Mouse (Mus musculus): ENCODE data around the gene Paqr7.

- TF ChIP-seq TAL1 (IDR thresholded peaks at IDR 0.05; ENCODE audit: low read length) = no peak
- TF ChIP-seq GATA1 (IDR thresholded peaks at IDR 0.05; ENCODE audit: low read length) = no peak
Measured at GRCm38 (mm10) chr4:134555956-134556580, 59.6 kb downstream of the Paqr7 start.

Data from erythroblast, embryonic 14.5 days (primary cell).